ENCODE assay signal across 8 mouse cellular contexts in the genomic region with DNA sequence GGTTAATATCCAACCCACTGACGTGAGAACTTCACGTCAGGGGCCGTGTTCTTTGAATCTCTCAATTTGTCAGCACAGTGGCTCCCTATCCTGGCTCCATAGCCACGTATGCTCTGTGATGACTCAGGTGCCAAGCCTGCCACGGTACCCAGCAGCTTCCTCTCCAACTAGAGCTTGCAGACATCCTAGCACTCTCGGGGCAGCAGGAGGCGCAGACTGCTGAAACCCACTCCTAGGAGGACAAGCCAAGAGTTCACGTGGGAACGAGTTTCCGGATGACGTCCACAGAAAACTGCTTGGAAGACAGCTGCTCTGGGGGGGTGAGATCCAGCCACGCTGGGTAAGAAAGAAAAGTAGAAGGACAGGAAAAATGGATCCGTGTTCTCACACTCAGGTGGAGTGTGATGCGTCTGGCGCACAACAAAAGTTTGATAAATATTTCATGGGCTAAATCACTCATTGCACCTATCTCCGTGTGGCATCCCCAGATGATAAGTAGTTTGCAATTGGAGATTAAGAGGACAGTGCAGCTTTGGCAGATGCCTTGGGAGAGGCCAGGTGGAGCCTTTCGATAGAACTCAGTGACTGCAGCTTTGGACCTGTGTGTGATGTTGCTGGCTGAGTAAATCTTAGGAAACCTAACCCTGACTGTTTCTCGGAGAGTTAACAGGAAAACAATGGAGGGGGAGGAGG. TPM values are rescaled to one million over a fixed set of nuclear protein-coding genes. Genes with fewer than 3 reads are reported as not detected.
DNase-seq lines count a peak whose midpoint lies in the region; ATAC-seq lines count a peak whose summit lies in the region.
"Had no signal": no experiment of that assay in that cellular context is flagged by ENCODE, and none has a peak within 500 bp of the region (broad histone marks: within the 10 kb centered on the region; RNA-seq: fewer than 3 reads in every experiment).

No protein-coding gene starts in this region.

- 42% methylated on average over 18 of the region's 18 CpGs for WGBS in stomach, embryonic 16.5 days
- 70% methylated on average over 18 of the region's 18 CpGs for WGBS in neural tube, embryonic 15.5 days

- ATAC-seq in stomach, embryonic 16.5 days (ENCODE audit: insufficient read depth, low FRiP score), result no peak; the same call in 1 of the 2 replicates
- ATAC-seq in megakaryocyte progenitor cell, adult 5-6 weeks (replicated peaks; ENCODE audit: poor library complexity), result no peak
- no peak for ATAC-seq in neural tube, embryonic 15.5 days (ENCODE audit: low FRiP score)

- H3K4me1 ChIP-seq in stomach, embryonic 16.5 days (ENCODE audit: control insufficient read depth, insufficient read depth, low read length), result peaks cover 8% of the 10 kb centered on the region
- H3K4me1 ChIP-seq in neural tube, embryonic 15.5 days, result peaks cover 18% of the 10 kb centered on the region

- H3K9ac ChIP-seq in stomach, embryonic 16.5 days (ENCODE audit: low read length), result no peak overlapping the region
- H3K9ac ChIP-seq in neural tube, embryonic 15.5 days (replicated peaks), result no peak overlapping the region

- no peaks in the 10 kb centered on the region for H3K27me3 ChIP-seq in stomach, embryonic 16.5 days (ENCODE audit: control insufficient read depth, insufficient read depth, low read length)
- H3K27me3 ChIP-seq in neural tube, embryonic 15.5 days (replicated peaks), result no peaks in the 10 kb centered on the region

- peak overlapping the region; percentile 28 for H3K27ac ChIP-seq in stomach, embryonic 16.5 days (ENCODE audit: low read length)
- H3K27ac ChIP-seq in neural tube, embryonic 15.5 days (replicated peaks), result no peak overlapping the region

- H3K36me3 ChIP-seq in stomach, embryonic 16.5 days (ENCODE audit: control insufficient read depth, insufficient read depth, low read length), result no peaks in the 10 kb centered on the region
- no peaks in the 10 kb centered on the region for H3K36me3 ChIP-seq in neural tube, embryonic 15.5 days

- no peak overlapping the region for H3K4me3 ChIP-seq in stomach, embryonic 16.5 days (replicated peaks; ENCODE audit: low read length)
- no peak overlapping the region for H3K4me3 ChIP-seq in neural tube, embryonic 15.5 days (replicated peaks)

- DNase-seq in urinary bladder, postnatal 14 days (ENCODE audit: low spot score), result peak; percentile 54
- no peak for DNase-seq in urinary bladder, adult 2 months (ENCODE audit: low spot score)
- peak; percentile 29 for DNase-seq in gastrocnemius, postnatal 25 days
- peak; percentile 41 to 58 for DNase-seq in kidney, postnatal 36 days

- no peaks in the 10 kb centered on the region for H3K9me3 ChIP-seq in stomach, embryonic 16.5 days (replicated peaks; ENCODE audit: control insufficient read depth, low read length)
- no peaks in the 10 kb centered on the region for H3K9me3 ChIP-seq in neural tube, embryonic 15.5 days (replicated peaks)

- 0 out of 2 replicates have a peak overlapping the region, but pooled peaks have one; percentile 7 for H3K4me2 ChIP-seq in stomach, embryonic 16.5 days (ENCODE audit: low read depth, low read length)
- H3K4me2 ChIP-seq in neural tube, embryonic 15.5 days, result no peak overlapping the region

RNA-seq across cellular contexts. Expression of a gene that starts 31.6 kb away (rescaled TPM):
- polyA plus RNA-seq in urinary bladder, adult 2 months (2012; rRNA removed), result 31.0 and 51.2 TPM in 2 replicates
- total RNA-seq in gastrocnemius, postnatal 25 days (2021), result 1 to 10 TPM; 5.3 to 6.6 TPM
- polyA plus RNA-seq in stomach, embryonic 16.5 days (2015; fragmentation: Nextera tagmentation; extraction: Ambion mirVana), result 21.5 and 23.2 TPM in 2 replicates
- 0.10 and 0.22 TPM in 2 replicates for total RNA-seq in megakaryocyte progenitor cell, adult 5-6 weeks (2015)
- 0.25 and 0.54 TPM in 2 replicates for total RNA-seq in megakaryocyte progenitor cell, adult 5-6 weeks (2017)
- polyA plus RNA-seq in neural tube, embryonic 15.5 days (2015; fragmentation: Nextera tagmentation; extraction: Ambion mirVana), result 41.7 and 51.2 TPM in 2 replicates

RNA-seq across cellular contexts. Expression of a gene that starts 46.9 kb away (rescaled TPM):
- polyA plus RNA-seq in urinary bladder, adult 2 months (2012; rRNA removed), result not detected in 2 replicates
- not detected for total RNA-seq in gastrocnemius, postnatal 25 days (2021)
- not detected in 2 replicates for polyA plus RNA-seq in stomach, embryonic 16.5 days (2015; fragmentation: Nextera tagmentation; extraction: Ambion mirVana)
- total RNA-seq in megakaryocyte progenitor cell, adult 5-6 weeks (2015), result not detected in 2 replicates
- not detected in 2 replicates for total RNA-seq in megakaryocyte progenitor cell, adult 5-6 weeks (2017)
- polyA plus RNA-seq in neural tube, embryonic 15.5 days (2015; fragmentation: Nextera tagmentation; extraction: Ambion mirVana), result not detected in 2 replicates
- total RNA-seq: heart, postnatal 36 days had no signal
